Mouse (Mus musculus) monocyte, adult 5-6 weeks (primary cell): ENCODE measurements around the gene Elk4. TPM values are rescaled to one million over a fixed set of nuclear protein-coding genes. Genes with fewer than 3 reads are reported as not detected.

Source experiments
- ATAC-seq: fragments of 153-309, 156-312 bp; replicated peaks from 2 replicates; pipeline ENCODE4 v1.8.0; 2017; ENCODE audit warnings: mild to moderate bottlenecking; ENCODE audit not compliant: low TSS enrichment, insufficient number of reproducible peaks, severe bottlenecking, poor library complexity, low FRiP score
- total RNA-seq: library from RNA; stranded (forward); fragments of 200-1000, 200-491, 200-594 nt; gene quantifications from 3 replicates; pipeline ENCODE4 v1.2.3, GENCODE M21; 2017

Elk4 gene
- total RNA-seq, 1 experiment from 2014 or later: 109 TPM

DNA sequence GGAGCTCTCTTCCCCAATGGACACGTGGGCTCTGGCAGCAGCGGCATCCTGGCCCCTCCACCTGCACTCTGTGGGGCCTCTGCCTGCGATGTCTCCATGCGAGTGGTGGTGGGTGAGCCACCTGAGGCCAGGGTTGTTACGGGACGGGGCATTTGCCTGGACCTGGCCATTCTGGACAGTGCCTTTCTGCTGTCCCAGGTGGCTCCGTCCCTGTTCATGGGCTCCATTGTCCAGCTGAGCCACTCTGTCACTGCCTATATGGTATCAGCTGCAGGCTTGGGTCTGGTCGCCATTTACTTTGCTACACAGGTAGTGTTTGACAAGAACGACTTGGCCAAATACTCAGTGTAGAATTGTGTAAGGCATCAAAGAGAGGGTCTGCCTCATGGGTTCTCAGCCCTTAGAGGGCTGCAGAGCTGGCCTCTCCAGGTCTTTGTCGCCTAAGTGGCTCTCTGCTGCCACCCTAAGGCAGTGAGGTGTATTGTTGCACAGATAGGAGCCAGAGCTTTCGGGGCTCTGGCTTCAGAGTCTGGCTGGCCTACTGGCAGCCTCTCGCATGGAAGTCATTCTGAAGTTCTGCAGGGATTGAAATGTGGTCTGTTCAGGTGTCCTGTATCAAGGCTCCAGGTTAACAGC, 25.9 kb upstream of the Elk4 start:
- no peak; the same call in 1 of the 2 replicates for ATAC-seq

DNA sequence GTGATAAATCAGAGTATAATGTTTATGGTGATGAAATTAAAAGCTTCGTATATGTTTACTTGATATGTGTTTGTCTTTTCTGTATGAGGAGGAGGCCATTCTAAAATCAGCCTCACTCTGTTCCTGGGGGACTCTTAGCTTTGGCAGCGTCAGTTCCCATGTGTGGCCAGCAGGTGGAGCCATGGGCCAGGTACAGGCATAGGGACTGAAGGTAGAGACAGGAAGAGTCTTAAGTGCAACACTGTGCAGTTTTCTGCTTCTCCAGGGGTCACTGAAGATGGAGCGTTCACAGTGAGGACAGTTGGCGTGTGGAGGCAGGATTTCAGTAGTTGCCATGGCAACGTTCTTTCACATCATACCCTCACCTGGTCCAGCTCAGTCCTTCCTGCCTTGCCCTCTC, 24.5 kb upstream of the Elk4 start:
- peak; percentile 83 for ATAC-seq

DNA sequence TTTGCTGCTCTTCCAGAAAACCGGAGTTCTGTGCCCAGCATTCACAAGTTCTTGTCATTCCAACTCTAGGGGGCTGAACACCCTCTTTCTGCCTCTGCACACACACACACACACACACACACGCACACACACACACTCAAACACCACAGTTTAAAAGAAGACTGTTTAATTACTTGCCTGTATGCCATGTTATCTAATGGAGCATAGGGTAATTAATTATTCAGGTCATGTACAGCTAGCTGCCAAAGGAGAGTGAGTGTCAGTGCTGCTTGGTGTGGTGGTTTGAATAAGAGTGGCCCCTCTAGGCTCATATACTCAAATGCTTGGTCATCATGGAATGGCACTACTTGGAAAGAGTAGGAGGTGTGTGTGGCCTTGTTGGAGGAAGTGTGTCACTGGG, 23.6 kb upstream of the Elk4 start:
- ATAC-seq: no peak

DNA sequence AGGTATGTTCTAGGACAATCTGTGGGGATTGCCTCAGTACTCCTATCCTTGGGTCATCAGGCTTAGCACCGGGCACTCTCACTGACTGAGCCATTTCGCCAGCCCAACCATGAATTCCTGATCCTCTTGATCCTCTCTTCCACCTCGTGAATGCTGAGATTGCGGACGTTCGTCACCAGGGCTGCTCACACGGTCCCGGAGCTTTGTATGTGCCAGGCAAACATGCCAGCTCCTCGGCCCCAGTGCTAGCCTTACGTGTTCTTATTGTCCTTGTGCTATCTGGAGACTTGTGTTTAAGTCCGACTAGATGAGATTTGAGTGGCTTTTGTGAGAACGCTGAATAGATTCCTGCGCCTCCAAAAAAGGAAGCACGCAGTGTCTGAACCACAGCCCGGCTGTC, 20.0 kb upstream of the Elk4 start:
- ATAC-seq: no peak

DNA sequence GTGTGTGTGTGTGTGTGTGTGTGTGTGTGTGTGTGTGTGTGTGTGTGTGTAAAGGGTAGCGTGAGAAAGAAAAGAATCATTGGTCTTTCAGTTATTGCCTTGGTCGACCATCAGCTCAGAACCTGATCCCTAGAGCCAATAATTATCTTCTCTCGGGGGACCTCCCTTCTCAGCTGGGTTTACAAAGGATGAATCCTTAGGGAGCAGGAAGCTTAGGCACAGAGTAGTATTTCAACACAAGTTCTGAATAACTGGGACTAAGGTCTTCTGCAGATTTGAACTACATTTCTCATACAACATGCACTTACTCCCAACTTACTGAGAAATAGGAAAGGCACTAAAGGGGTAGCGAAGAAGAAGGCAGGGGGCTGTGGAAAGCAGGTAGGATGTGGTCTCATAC, 17.9 kb upstream of the Elk4 start:
- no peak for ATAC-seq

DNA sequence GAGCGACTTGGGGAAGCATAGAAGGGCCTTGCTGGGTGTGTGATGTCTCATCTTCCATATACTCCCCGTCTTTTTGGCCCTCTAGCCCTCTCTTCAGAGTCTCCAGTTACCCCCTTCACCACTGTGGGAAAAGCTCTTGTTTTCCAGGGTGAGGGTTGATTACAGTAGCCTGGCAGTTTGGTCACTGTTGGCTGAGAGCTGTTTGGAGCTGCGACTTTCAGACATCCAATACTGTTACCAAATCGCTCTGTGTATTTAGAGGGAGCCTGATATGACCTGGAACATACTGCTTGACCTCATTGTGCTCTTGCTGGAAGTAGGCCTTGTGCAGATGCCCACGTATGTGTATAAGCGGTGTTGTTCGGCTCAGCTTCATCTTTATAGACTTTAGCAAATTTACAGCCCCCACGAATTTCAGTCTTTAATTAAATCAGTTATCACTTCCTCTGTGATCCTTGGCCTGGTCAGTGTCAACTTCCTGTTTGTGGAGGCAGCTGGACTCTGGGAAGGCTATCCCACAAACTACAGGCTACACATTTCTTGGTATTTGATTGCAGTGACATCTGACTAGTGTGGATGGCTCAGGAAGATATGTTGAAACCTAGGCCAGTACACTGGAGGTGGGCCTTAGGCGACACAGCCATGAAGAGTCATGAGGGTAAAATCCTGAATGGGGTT, 17.2 kb upstream of the Elk4 start:
- ATAC-seq: no peak

DNA sequence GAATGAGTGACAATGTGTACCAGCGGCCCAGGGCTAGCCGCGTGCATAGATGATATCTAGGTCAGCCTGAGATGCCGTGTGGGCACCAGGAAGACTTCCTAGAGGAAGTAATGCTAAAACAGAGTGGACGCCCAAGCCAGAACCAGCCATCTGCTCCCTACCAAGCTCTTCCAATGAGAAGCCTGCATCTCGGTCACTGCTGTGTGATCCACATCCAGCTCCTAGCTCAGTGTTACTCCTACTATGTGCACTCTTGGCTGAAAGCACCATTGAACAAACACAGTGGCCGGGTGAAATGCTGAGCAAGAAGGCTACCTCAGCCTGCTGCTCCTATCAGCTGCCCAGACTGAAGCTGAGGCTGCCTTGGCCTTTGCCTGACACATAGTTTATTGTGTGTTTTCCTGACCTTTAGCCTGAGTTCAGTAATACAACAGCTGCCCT, 14.8 kb upstream of the Elk4 start:
- ATAC-seq: no peak

DNA sequence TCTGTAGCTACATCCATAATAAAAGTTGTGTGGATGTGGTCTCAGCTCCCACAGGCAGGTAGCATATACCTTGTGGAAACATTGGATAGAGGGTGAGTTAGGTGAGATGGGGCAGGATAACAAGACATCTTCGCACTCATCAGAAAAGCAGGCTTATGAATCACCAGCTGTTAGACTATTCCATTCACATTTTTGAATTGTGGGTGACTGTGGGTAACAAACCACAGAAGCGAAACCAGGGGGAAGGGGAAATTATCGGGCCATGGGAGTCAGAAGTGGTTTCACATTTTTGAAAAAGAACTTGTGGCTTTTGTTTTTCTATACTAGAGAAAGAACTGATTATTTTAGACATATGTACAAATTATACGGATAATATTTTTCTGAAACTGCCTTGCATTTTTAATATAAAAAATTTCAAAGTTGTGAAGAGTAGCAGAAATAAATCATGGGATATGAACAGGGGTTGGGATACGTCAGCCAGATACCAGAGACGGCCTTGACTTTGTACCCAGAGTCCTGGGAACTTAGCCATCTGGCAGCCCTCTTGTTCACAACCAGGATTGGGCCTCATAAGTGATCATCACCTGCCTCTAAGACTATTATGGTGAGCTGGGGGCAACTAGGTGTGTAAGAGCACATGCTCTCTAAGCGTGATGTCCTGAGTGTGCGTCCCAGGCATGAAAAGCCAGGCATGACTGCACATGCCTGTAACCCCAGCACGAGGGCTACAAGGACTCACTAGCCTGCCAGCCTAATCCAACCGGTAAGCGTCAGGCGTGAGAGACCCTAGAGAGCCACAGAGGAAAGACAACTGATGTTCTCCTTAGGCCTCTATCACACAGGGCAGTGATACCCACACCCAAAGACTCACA, 14.0 kb upstream of the Elk4 start:
- ATAC-seq: no peak

DNA sequence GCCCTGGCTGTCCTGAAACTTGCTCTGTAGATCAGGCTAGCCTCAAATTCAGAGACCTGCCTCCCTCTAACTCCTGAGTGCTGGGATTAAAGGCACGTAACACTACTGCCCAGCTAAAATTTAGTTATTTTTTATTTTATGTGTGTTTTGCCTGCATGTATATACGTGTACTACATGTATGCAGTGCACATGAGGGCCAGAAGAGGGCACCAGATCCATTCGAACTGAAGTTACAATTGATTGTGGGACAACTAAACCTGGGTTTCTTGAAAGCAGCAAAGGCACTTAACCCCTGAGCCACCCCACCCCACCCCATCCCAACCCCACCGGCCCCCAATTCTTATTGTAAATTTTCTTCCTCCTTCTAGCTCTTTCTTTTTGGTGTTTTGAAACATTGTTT, 12.3 kb upstream of the Elk4 start:
- 0 out of 2 replicates have a peak, but pooled peaks have one; percentile 44 for ATAC-seq

DNA sequence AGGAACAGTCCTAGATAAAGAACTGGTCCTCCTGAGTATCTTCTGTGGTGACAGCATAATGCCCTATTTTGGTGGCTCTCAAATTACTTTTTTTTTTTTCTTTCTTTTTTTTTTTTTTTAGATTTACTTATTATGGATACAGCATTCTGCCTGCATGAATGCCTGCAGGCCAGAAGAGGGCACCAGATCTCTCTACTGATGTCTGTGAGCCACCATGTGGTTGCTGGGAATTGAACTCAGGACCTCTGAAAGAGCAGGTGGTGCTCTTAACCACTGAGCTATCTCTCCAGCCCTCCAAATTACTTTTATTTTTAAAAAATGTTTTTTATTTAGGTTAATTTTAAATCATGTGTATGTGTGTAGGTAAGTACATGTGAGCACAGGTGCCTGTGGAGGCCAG, 6.9 kb upstream of the Elk4 start:
- no peak for ATAC-seq

DNA sequence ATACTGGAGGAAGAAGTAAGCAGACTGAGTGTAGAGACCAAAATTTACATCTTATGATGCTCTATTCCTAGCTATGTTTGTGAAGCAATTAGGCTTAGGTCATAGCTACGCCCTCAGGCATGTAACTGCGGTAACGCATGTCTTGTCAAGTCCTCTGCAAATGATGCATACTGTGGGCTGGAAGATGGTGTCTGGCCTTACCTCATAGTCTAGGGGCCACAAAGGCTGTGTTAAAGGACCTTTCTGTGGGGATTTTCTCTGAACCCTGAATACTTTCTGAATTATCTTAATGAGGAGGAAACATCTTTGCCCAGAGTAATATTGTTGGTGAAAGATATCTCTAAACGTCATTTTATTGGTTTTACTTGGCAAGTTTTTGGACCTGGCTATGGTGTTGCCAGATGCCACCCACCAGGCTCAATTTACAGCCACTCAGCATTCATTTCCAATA, 5.5 kb upstream of the Elk4 start:
- ATAC-seq: no peak

DNA sequence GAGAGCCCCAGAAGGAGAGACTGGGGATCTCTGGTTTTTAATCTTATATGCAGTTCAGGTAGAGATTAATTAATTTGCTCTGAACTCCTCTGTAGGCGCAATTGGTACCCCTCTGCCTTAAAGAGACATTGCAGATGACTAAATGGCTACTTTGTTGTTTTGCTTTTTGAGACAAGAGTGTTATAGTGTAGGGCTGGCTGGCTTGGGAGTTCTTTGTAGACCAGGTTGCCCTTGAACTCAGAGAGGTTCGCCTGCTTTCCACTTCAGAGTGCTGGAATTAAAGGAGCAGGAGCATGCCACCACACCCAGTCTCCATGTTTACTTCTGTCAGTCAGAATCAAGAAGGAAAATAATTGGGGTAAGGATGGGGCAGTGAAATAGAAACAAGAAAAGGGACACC, 4.3 kb upstream of the Elk4 start:
- no peak for ATAC-seq

DNA sequence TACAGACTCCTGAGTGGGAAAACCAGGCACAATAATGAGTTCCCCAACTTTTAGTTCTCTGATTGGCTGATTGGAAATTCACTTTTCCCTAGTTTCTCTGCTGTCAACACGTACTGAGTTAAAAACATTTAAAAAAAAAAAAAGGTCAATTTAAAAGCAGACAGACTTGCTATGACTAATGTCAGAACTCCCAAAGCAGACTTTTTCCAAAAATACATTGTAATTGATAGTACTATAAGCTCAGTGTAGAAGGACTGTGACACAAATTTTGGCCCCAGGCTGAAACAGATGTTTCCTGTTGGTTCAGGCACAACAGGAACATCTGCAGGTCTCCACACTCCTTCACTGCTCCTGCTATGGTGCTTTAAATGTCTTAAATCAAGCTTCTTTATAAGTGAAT, 3.6 kb upstream of the Elk4 start:
- no peak for ATAC-seq

DNA sequence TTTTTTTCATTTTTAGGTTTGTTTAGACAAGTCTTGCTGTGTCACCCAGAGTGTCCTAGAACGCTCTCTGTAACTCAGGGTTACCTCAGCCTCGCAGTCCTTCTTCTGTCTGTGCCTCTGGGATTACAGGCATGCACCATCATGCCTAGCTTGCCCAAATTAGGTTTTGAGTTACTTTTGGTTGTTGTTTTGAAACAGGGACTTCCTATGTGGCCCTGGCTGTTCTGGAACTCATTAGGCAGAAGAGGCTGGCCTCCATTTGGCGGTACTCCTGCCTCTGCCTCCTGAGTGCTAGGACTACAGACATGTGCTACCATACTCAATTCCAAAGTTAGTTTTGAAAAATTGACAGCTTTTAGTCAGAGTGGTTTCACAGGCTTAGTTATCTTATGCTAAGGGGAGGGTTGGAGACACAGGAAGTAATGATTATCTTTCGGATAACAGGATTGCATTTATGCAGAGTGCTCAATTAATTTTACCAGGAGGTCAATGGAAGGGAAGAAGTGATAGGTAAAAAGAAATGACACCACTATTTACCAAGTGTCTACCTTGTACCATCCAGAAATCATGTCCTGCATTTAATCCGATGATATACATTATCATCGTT, 2.7 kb upstream of the Elk4 start:
- ATAC-seq: no peak

DNA sequence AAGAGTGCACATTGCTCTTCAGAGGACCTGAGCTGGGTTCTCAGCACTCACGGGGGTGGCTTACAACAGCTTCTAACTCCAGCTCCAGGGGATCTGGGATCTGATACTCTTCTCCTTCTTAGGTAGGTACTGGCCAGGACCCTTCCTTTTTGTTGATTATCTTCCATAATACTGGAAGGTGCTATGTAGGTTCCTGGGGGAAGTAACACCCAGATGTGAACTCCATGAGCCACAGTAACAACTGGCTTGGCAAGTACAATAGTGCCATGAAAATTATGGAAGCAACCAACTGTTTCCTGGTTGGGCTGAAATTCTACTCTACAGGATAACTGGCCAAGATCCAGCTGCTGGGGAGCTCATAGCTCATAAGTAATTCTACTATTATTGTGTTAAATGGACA, 1.9 kb upstream of the Elk4 start:
- no peak for ATAC-seq

DNA sequence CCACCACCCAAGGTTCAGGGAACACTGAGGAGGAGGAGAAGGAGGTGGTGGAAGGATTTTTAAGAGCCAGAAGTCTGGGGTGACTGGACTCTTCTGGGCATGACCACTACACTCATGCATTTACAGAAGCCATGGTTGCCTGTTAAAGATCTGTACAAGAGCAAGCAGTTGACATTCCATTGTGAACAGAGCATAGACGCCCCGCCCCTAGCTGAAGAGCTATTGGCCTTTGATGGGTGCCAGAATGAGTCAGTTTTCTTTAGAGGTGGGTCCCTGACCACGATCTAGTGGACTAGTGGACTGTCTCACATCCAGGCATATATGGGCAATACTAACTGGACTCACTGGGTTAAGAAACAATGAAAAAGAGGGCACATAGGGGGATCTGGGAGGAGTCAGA, 1.4 kb upstream of the Elk4 start:
- ATAC-seq: no peak

DNA sequence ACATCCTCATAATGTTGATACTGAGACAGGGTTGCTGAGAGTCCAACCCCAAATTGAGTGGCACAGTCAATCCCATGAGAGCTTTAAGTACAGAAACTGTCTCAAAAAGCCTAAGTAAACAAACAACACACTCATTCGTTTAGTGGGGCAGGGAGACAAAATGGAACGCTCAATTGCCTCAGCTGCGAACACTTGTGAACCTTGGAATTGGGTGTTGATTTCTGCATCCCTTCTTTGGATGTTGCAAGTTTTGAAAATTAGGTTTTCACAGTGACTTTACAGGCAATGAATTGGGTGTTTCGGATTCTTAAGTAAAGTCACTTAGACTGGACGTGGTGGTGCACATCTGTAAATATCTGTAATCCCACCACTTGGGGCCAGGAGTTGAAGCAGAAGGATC, 686 bp upstream of the Elk4 start:
- ATAC-seq: no peak

DNA sequence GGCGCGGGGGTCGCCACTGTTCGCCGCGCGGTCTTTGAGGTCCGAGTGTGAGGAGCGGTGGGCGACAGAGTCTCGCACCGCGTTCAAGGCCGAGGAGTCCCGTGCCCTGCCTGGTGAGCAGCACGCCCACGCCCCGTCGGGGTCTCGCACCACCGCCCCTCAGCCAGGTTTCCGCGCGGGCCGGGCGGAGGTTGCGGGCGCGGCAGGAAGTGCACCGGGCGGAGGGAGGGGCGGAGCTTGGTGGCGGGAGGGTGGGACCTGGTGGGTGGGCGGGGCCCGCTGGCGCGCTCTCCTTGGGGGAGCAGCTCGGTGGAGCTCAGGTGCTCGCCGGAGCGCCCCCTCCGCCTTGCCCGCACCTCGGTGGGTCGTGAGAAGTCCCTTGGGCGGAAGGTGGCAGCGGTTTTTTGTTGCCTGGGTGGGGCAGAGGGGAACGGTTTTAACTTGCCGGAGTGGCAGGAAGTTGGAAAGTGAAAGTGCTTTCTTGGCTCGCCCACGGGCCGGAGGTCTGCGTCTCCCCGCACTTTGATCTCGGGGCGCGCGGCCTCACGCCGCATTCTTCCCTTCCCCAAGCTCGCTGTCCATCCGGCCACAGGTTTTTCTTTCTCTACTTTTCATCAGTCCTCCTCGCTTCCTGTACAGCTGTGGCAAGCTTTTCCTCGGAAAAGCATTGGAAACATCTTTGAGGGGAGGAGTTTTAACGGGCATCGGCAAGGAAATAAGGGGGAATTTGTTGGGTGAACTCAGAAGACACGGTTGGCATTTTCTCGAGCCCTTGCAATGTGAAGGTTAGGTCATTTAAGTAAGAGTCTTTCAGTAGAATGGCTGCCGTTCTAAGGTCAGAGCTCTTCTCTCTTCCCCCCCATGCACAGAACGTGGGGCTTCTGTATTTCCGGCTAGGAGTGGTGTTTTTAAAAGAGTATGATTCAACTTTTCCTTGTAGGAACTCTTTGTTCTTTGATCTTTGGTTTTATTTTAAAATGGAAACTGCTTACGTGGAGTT, 721 bp downstream of the Elk4 start:
- peak; percentile 51 for ATAC-seq
